Mouse (Mus musculus): Measurements from ENCODE around the gene Mdm4. TPM values are rescaled to one million over a fixed set of nuclear protein-coding genes. Genes with fewer than 3 reads are reported as not detected.

Gene Mdm4
- total RNA-seq, 1 experiment, result 136 TPM

DNA sequence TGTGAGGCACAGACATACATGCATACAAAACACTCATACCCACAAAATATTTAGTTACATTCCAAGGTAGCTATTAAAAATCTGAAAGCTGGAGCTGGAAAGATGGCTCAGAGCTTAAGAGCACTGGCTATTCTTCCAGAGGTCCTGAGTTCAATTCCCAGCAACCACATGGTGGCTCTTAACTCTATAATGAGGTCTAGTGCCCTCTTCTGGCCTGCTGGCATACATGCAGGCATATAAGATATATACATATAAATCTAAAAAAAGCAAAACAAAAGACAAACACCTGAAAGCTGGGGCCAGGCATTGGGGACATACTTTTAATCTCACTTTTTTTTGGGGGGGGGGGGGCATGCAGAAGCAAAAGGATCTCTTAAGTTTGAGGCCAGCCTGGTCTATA is 17.0 kb downstream of the Mdm4 start:
- in situ Hi-C loops (cut with MboI; ENCODE audit: low sequenced_read_pairs in 2 of 2, unreplicated experiment in 2 of 2), result no loop called here
- TF ChIP-seq CHD2 (IDR thresholded peaks at IDR 0.05; ENCODE audit: low read depth, low read length) (no peak), ZNF384 (IDR thresholded peaks at IDR 0.05; ENCODE audit: low read depth, low read length) (no peak), ZC3H11A (IDR thresholded peaks at IDR 0.05; ENCODE audit: borderline replicate concordance, low read depth, low read length) (no peak), HCFC1 (IDR thresholded peaks at IDR 0.05; ENCODE audit: borderline replicate concordance, insufficient read depth, low read length) (no peak), MAFK (IDR thresholded peaks at IDR 0.05; ENCODE audit: insufficient read depth, low read depth, low read length) (no peak)
- Histone ChIP-seq H3K36me3 (ENCODE audit: control insufficient read depth, insufficient read depth, low read length, poor library complexity, severe bottlenecking) (peaks cover 33% of the 10 kb centered on the region), H3K27ac (ENCODE audit: insufficient read depth, low read depth, low read length, poor library complexity, severe bottlenecking) (peak overlapping the region; percentile 29; the same call in 1 of the 2 replicates), H3K4me1 (ENCODE audit: control insufficient read depth in 2 of 2, insufficient read depth in 2 of 2, low read length in 2 of 2, poor library complexity in 1 of 2) (peaks cover 1 to 2% of the 10 kb centered on the region in 2 experiments; a peak in 1 of 4 replicates), H3K4me3 (ENCODE audit: insufficient read depth in 1 of 2, low read depth in 1 of 2, low read length in 2 of 2, poor library complexity in 1 of 2, severe bottlenecking in 1 of 2) (no peak overlapping the region; a peak in 1 of 4 replicates), H3K9ac (ENCODE audit: insufficient read depth, low read depth, low read length, poor library complexity, severe bottlenecking) (no peak overlapping the region), H3K9me3 (ENCODE audit: control insufficient read depth, insufficient read depth, low read depth, low read length) (no peaks in the 10 kb centered on the region)
- DNase-seq (ENCODE audit: low read depth, low spot score), result no peak

DNA sequence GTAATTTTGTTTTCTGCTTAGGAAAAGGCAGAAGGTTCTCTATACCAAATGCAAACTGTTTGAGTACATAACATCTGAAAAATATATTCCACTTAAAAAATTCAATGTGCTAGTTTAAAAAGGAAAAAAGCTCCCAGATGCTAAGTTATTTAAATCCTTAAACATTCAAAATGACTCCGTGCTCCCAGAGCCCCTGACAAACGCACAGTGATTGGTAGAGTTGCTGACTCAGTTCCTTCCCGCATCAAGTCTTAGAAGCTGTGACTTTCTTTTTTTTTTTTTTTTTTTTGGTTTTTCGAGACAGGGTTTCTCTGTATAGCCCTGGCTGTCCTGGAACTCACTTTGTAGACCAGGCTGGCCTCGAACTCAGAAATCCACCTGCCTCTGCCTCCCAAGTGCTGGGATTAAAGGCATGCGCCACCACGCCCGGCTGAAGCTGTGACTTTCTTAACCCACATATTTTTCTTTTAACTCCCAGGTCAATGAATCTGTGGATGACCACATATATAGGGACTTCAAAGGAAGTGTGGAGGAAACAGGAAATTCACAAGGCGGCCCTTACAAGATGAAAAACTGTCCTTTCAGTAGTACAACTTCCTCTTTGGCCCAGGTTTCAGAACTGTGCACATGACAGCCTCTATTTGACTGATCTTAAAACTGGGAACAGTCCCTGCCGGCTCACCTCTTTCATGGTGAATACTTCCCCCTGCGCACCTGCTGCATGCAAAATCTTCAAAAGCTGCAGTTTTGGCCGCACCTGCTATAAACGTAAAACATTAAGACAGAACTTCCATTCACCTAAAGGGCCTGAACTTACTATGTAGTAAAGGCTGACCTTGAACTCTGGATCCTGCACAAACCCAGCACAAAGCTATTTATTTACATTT is 18.2 kb downstream of the Mdm4 start:
- TF ChIP-seq ZNF384 (IDR thresholded peaks at IDR 0.05; ENCODE audit: low read depth, low read length), result 0 out of 2 replicates have a peak, but pooled peaks have one; percentile 14
- TF ChIP-seq CHD2 (IDR thresholded peaks at IDR 0.05; ENCODE audit: low read depth, low read length), result no peak
- Histone ChIP-seq H3K4me3 (ENCODE audit: insufficient read depth in 1 of 2, low read depth in 1 of 2, low read length in 2 of 2, poor library complexity in 1 of 2, severe bottlenecking in 1 of 2) (peak overlapping the region in 1 of 2 experiments; percentile 36; a peak in 2 of 4 replicates), H3K36me3 (ENCODE audit: control insufficient read depth, insufficient read depth, low read length, poor library complexity, severe bottlenecking) (peaks cover 36% of the 10 kb centered on the region), H3K4me1 (ENCODE audit: control insufficient read depth in 2 of 2, insufficient read depth in 2 of 2, low read length in 2 of 2, poor library complexity in 1 of 2) (peaks cover 1 to 2% of the 10 kb centered on the region in 2 experiments; a peak in 1 of 4 replicates), H3K27ac (ENCODE audit: insufficient read depth, low read depth, low read length, poor library complexity, severe bottlenecking) (peak overlapping the region; percentile 36; the same call in 1 of the 2 replicates), H3K9ac (ENCODE audit: insufficient read depth, low read depth, low read length, poor library complexity, severe bottlenecking) (no peak overlapping the region), H3K9me3 (ENCODE audit: control insufficient read depth, insufficient read depth, low read depth, low read length) (no peaks in the 10 kb centered on the region)
- in situ Hi-C loops (cut with MboI; ENCODE audit: low sequenced_read_pairs in 2 of 2, unreplicated experiment in 2 of 2), result no loop called here
- no peak for DNase-seq (ENCODE audit: low read depth, low spot score)

DNA sequence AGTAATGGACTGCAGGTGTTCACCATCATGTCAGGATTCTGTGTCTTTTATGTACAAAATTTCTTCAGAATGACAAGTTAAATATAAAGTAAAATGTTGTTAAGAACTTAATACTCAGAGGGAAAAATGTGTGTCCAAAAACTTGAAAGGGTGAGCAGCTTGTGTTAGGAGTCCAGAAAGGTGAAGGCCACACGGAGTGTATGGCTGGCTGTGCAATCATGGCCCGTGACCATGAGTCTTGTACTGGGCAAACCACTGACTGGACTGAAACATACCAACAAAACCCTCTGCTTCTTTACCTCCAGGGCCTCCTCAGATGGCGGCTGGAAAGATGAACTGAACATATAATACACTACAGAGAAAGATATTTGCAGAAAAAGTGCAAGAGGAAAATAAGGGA is 23.8 kb downstream of the Mdm4 start:
- H3K4me1 ChIP-seq (ENCODE audit: control insufficient read depth in 2 of 2, insufficient read depth in 2 of 2, low read length in 2 of 2, poor library complexity in 1 of 2), result no peaks in the 10 kb centered on the region
- peaks cover 43% of the 10 kb centered on the region for H3K36me3 ChIP-seq (ENCODE audit: control insufficient read depth, insufficient read depth, low read length, poor library complexity, severe bottlenecking)
- H3K4me3 ChIP-seq (ENCODE audit: insufficient read depth in 1 of 2, low read depth in 1 of 2, low read length in 2 of 2, poor library complexity in 1 of 2, severe bottlenecking in 1 of 2), result no peak overlapping the region
- no peak for DNase-seq (ENCODE audit: low read depth, low spot score)
- H3K27ac ChIP-seq (ENCODE audit: insufficient read depth, low read depth, low read length, poor library complexity, severe bottlenecking), result no peak overlapping the region
- H3K9ac ChIP-seq (ENCODE audit: insufficient read depth, low read depth, low read length, poor library complexity, severe bottlenecking), result no peak overlapping the region
- in situ Hi-C loops (cut with MboI; ENCODE audit: low sequenced_read_pairs in 2 of 2, unreplicated experiment in 2 of 2), result no loop called here
- H3K9me3 ChIP-seq (ENCODE audit: control insufficient read depth, insufficient read depth, low read depth, low read length), result no peaks in the 10 kb centered on the region
- TF ChIP-seq ZC3H11A (IDR thresholded peaks at IDR 0.05; ENCODE audit: borderline replicate concordance, low read depth, low read length) (no peak), ZNF384 (IDR thresholded peaks at IDR 0.05; ENCODE audit: low read depth, low read length) (no peak), CHD2 (IDR thresholded peaks at IDR 0.05; ENCODE audit: low read depth, low read length) (no peak), HCFC1 (IDR thresholded peaks at IDR 0.05; ENCODE audit: borderline replicate concordance, insufficient read depth, low read length) (no peak), MAFK (IDR thresholded peaks at IDR 0.05; ENCODE audit: insufficient read depth, low read depth, low read length) (no peak)

DNA sequence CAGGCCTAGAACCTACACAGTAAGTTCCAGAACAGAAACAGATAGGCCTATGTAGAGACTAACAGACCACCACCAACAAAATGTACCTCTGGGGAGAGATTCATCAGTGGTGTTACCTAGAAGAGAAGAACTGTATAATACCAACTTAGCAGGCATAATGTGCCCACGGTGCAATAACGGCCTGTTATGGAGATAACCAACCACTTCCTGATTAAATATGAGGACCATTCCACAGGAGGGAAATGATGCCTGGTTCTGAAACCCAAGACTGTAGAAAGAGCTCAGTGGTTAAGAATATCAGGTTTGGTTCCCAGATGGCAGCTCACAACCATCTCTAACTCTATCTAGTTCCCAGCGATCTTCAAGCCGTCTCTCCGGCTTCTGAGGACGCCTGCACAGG is 30.0 kb downstream of the Mdm4 start:
- H3K9me3 ChIP-seq (ENCODE audit: control insufficient read depth, insufficient read depth, low read depth, low read length), result no peaks in the 10 kb centered on the region
- TF ChIP-seq ZC3H11A (IDR thresholded peaks at IDR 0.05; ENCODE audit: borderline replicate concordance, low read depth, low read length) (no peak), MAFK (IDR thresholded peaks at IDR 0.05; ENCODE audit: insufficient read depth, low read depth, low read length) (no peak), ZNF384 (IDR thresholded peaks at IDR 0.05; ENCODE audit: low read depth, low read length) (no peak), CHD2 (IDR thresholded peaks at IDR 0.05; ENCODE audit: low read depth, low read length) (no peak), HCFC1 (IDR thresholded peaks at IDR 0.05; ENCODE audit: borderline replicate concordance, insufficient read depth, low read length) (no peak)
- H3K27ac ChIP-seq (ENCODE audit: insufficient read depth, low read depth, low read length, poor library complexity, severe bottlenecking), result no peak overlapping the region
- no peak for DNase-seq (ENCODE audit: low read depth, low spot score)
- H3K9ac ChIP-seq (ENCODE audit: insufficient read depth, low read depth, low read length, poor library complexity, severe bottlenecking), result no peak overlapping the region
- no peaks in the 10 kb centered on the region for H3K4me1 ChIP-seq (ENCODE audit: control insufficient read depth in 2 of 2, insufficient read depth in 2 of 2, low read length in 2 of 2, poor library complexity in 1 of 2)
- H3K36me3 ChIP-seq (ENCODE audit: control insufficient read depth, insufficient read depth, low read length, poor library complexity, severe bottlenecking), result peaks cover 40% of the 10 kb centered on the region
- in situ Hi-C loops (cut with MboI; ENCODE audit: low sequenced_read_pairs in 2 of 2, unreplicated experiment in 2 of 2), result no loop called here
- H3K4me3 ChIP-seq (ENCODE audit: insufficient read depth in 1 of 2, low read depth in 1 of 2, low read length in 2 of 2, poor library complexity in 1 of 2, severe bottlenecking in 1 of 2), result no peak overlapping the region

Measured in ES-E14 (cell line).